ENCODE assay signal across 9 mouse cellular contexts in genomic region chr5:125071919-125072318, GRCm38 (mm10).
DNase-seq lines count a peak whose midpoint lies in the region; ATAC-seq lines count a peak whose summit lies in the region.
"Had no signal": no experiment of that assay in that cellular context is flagged by ENCODE, and none has a peak within 500 bp of the region (broad histone marks: within the 10 kb centered on the region; RNA-seq: fewer than 3 reads in every experiment).

No protein-coding gene starts in this region.

- H3K9me3 ChIP-seq in liver, embryonic 13.5 days (replicated peaks), result no peaks in the 10 kb centered on the region
- no peaks in the 10 kb centered on the region for H3K9me3 ChIP-seq in liver, embryonic 12.5 days (replicated peaks)

- H3K36me3 ChIP-seq in liver, embryonic 13.5 days, result peaks cover 6% of the 10 kb centered on the region
- peaks cover 37% of the 10 kb centered on the region for H3K36me3 ChIP-seq in liver, embryonic 12.5 days

- DNase-seq in adrenal gland, postnatal 10 days, result peak; percentile 58
- no peak for DNase-seq in adrenal gland, postnatal 25 days
- no peak for DNase-seq in liver, embryonic 13.5 days
- DNase-seq in kidney, postnatal 14 days, result peak; percentile 56
- DNase-seq in layer of hippocampus, adult 11-12 months (ENCODE audit: low spot score), result no peak
- DNase-seq in neural tube, embryonic 10.5 days (ENCODE audit: extremely low spot score, low spot score), result no peak
- DNase-seq: thymus, postnatal 4 days had no signal

- no peak for ATAC-seq in liver, embryonic 13.5 days (ENCODE audit: low read depth)
- ATAC-seq in liver, embryonic 12.5 days, result no peak
- ATAC-seq in megakaryocyte, adult 5-6 weeks (ENCODE audit: poor library complexity, severe bottlenecking), result peak; percentile 20; the same call in 1 of the 2 replicates

- H3K4me2 ChIP-seq in liver, embryonic 13.5 days, result no peak overlapping the region
- no peak overlapping the region for H3K4me2 ChIP-seq in liver, embryonic 12.5 days

- peaks cover 36% of the 10 kb centered on the region for H3K4me1 ChIP-seq in liver, embryonic 13.5 days (replicated peaks)
- H3K4me1 ChIP-seq in liver, embryonic 12.5 days, result peaks cover 35% of the 10 kb centered on the region

- H3K4me3 ChIP-seq in liver, embryonic 13.5 days (replicated peaks), result no peak overlapping the region
- H3K4me3 ChIP-seq in liver, embryonic 12.5 days, result no peak overlapping the region

- no peak overlapping the region for H3K9ac ChIP-seq in liver, embryonic 13.5 days
- H3K9ac ChIP-seq in liver, embryonic 12.5 days, result no peak overlapping the region

- 66% methylated on average over 4 of the region's 4 CpGs for WGBS in liver, embryonic 13.5 days (ENCODE audit: insufficient replicate concordance)
- 54% methylated on average over 4 of the region's 4 CpGs for WGBS in liver, embryonic 12.5 days (ENCODE audit: insufficient replicate concordance)

- no peaks in the 10 kb centered on the region for H3K27me3 ChIP-seq in liver, embryonic 13.5 days
- no peaks in the 10 kb centered on the region for H3K27me3 ChIP-seq in liver, embryonic 12.5 days (replicated peaks)

- H3K27ac ChIP-seq in liver, embryonic 13.5 days, result 0 out of 2 replicates have a peak overlapping the region, but pooled peaks have one; percentile 10
- H3K27ac ChIP-seq in liver, embryonic 12.5 days, result no peak overlapping the region

Comparison
In these comparisons a context has a peak if more than half of its experiments do, and no peak if none do; other contexts are left out.
1. DNase-seq: peak in adrenal gland, postnatal 10 days (single experiment) and kidney, postnatal 14 days (single experiment); none in adrenal gland, postnatal 25 days (single experiment), liver, embryonic 13.5 days (single experiment), layer of hippocampus, adult 11-12 months (single experiment) and neural tube, embryonic 10.5 days (single experiment).